Mouse (Mus musculus) stomach, postnatal 0 days (tissue): ENCODE data around the gene Cdh16. TPM values are rescaled to one million over a fixed set of nuclear protein-coding genes. Genes with fewer than 3 reads are reported as not detected.

Source experiments
- ATAC-seq: fragments of 200-750 bp; cut with Nextera tagmentation; 2 replicates; pipeline ENCODE4 v1.8.0; 2017; ENCODE audit not compliant: low FRiP score, low TSS enrichment
- DNase-seq: peaks from one replicate; pipeline ENCODE4 v3.0.0-alpha.2; 2016; ENCODE audit warnings: low spot score
- H3K27ac ChIP-seq: fragments of 300-500 bp; sonication (generic); replicated peaks from 2 replicates; pipeline ENCODE4 v1.5.1; 2014; ENCODE audit warnings: mild to moderate bottlenecking, control low read depth
- H3K27me3 ChIP-seq: fragments of 300-500 bp; sonication (generic); 2 replicates; pipeline ENCODE4 v1.6.1; 2014; ENCODE audit warnings: low read length; ENCODE audit not compliant: control insufficient read depth, insufficient read depth
- H3K36me3 ChIP-seq: fragments of 300-500 bp; sonication (generic); 2 replicates; pipeline ENCODE4 v1.6.1; 2014; ENCODE audit warnings: low read length, mixed read lengths; ENCODE audit not compliant: control insufficient read depth, insufficient read depth
- H3K4me1 ChIP-seq: fragments of 300-500 bp; sonication (generic); replicated peaks from 2 replicates; pipeline ENCODE4 v1.6.1; 2014; ENCODE audit warnings: antibody characterized with exemption; ENCODE audit not compliant: control insufficient read depth, insufficient read depth
- H3K4me2 ChIP-seq: fragments of 300-500 bp; sonication (generic); replicated peaks from 2 replicates; pipeline ENCODE4 v1.6.1; 2014; ENCODE audit warnings: low read depth, mild to moderate bottlenecking, control low read depth, moderate library complexity
- H3K4me3 ChIP-seq: fragments of 300-500 bp; sonication (generic); 2 replicates; pipeline ENCODE4 v1.5.1; 2014; ENCODE audit warnings: low read depth, low read length, control low read depth
- H3K9ac ChIP-seq: fragments of 300-500 bp; sonication (generic); 2 replicates; pipeline ENCODE4 v1.6.1; 2014; ENCODE audit warnings: mild to moderate bottlenecking, low read length, control low read depth, mixed read lengths
- H3K9me3 ChIP-seq: fragments of 300-500 bp; sonication (generic); 2 replicates; pipeline ENCODE4 v1.6.1; 2016; ENCODE audit warnings: low read length; ENCODE audit not compliant: control insufficient read depth
- CTCF ChIP-seq: IDR thresholded peaks from 2 replicates; pipeline ENCODE4 v1.5.1; 2016; ENCODE audit warnings: antibody characterized with exemption, low read depth, mild to moderate bottlenecking, moderate library complexity
- EP300 ChIP-seq: optimal IDR thresholded peaks from 2 replicates; pipeline ENCODE3; 2016; ENCODE audit warnings: antibody characterized with exemption
- WGBS: fragments of 180-500 bp; shearing (Covaris S2); extraction: QIAGEN DNeasy Blood & Tissue Kit; methylation state at CpG from one replicate; pipeline ENCODE4 v1.1.7; 2014; 5-methylcytosine and 5-hydroxymethylcytosine counted together
- polyA plus RNA-seq: library from polyadenylated mRNA; unstranded; fragments of >200 nt; fragmentation: Nextera tagmentation; extraction: Ambion mirVana; gene quantifications from 2 replicates; pipeline ENCODE4 v1.2.1, GENCODE M21; 2015

Cdh16 gene
- polyA plus RNA-seq, 1 experiment from 2014 or later: 0.30 TPM

- DNase-seq (no peak), ATAC-seq (no peak)
- H3K4me2 ChIP-seq: no peak overlapping the region
- H3K27me3 ChIP-seq: no peaks in the 10 kb centered on the region
- H3K4me1 ChIP-seq: peaks cover 3% of the 10 kb centered on the region; the same call in 1 of the 2 replicates
- H3K36me3 ChIP-seq: 0 out of 2 replicates have a peak, but pooled peaks cover 3% of the 10 kb centered on the region
- H3K27ac ChIP-seq: no peak overlapping the region
- WGBS: 94% methylated on average over 19 of the region's 19 CpGs
- H3K4me3 ChIP-seq: no peak overlapping the region
- H3K9ac ChIP-seq: no peak overlapping the region
- no peaks in the 10 kb centered on the region for H3K9me3 ChIP-seq
- TF ChIP-seq CTCF: no peak
- TF ChIP-seq EP300: no peak
These were observed 29.4 kb downstream of the Cdh16 start for GRCm38 (mm10) chr8:104594611-104595362.

GRCm38 (mm10) chr8:104593536-104594325, 30.5 kb downstream of the Cdh16 start:
- Histone ChIP-seq H3K4me1 (peaks cover 3% of the 10 kb centered on the region; the same call in 1 of the 2 replicates), H3K36me3 (0 out of 2 replicates have a peak, but pooled peaks cover 3% of the 10 kb centered on the region), H3K4me2 (no peak overlapping the region), H3K9me3 (no peaks in the 10 kb centered on the region), H3K4me3 (no peak overlapping the region), H3K27me3 (no peaks in the 10 kb centered on the region), H3K27ac (no peak overlapping the region), H3K9ac (no peak overlapping the region)
- DNase-seq (no peak), ATAC-seq (no peak)
- WGBS: 93% methylated on average over 31 of the region's 31 CpGs
- TF ChIP-seq EP300: no peak

- H3K4me2 ChIP-seq: peak overlapping the region; percentile 89
- no peak overlapping the region for H3K9ac ChIP-seq
- ATAC-seq (no peak), DNase-seq (no peak)
- peaks cover 3% of the 10 kb centered on the region; the same call in 1 of the 2 replicates for H3K4me1 ChIP-seq
- no peak for TF ChIP-seq CTCF
- no peak for TF ChIP-seq EP300
- H3K9me3 ChIP-seq: no peaks in the 10 kb centered on the region
- WGBS: 69% methylated on average over 6 of the region's 6 CpGs
- H3K27me3 ChIP-seq: no peaks in the 10 kb centered on the region
- H3K4me3 ChIP-seq: no peak overlapping the region
- H3K36me3 ChIP-seq: 0 out of 2 replicates have a peak, but pooled peaks cover 3% of the 10 kb centered on the region
- H3K27ac ChIP-seq: no peak overlapping the region
These were observed 31.6 kb downstream of the Cdh16 start for GRCm38 (mm10) chr8:104592566-104592965.

- Histone ChIP-seq H3K9ac (peak overlapping the region; percentile 69), H3K27ac (peak overlapping the region; percentile 86), H3K27me3 (no peaks in the 10 kb centered on the region), H3K4me1 (peaks cover 3% of the 10 kb centered on the region; the same call in 1 of the 2 replicates), H3K4me3 (peak overlapping the region; percentile 67), H3K36me3 (0 out of 2 replicates have a peak, but pooled peaks cover 3% of the 10 kb centered on the region), H3K9me3 (no peaks in the 10 kb centered on the region), H3K4me2 (peak overlapping the region; percentile 89)
- TF ChIP-seq CTCF (no peak), EP300 (no peak)
- no peak; the same call in 1 of the 2 replicates for ATAC-seq
- WGBS: 1% methylated on average over 9 of the region's 9 CpGs
- no peak for DNase-seq
These were observed 32.3 kb downstream of the Cdh16 start for GRCm38 (mm10) chr8:104591856-104592255.

GRCm38 (mm10) chr8:104591133-104591834, 32.9 kb downstream of the Cdh16 start, which contains the start of gene Pdp2:
Gene Pdp2 (plus strand): TSS chr8:104591451.
- Histone ChIP-seq H3K27ac (peak within 1 kb of the TSS; percentile 86), H3K4me3 (peak within 1 kb of the TSS; percentile 67), H3K9ac (peak within 1 kb of the TSS; percentile 69), H3K4me1 (peaks cover 3% of the 10 kb centered on the region; the same call in 1 of the 2 replicates), H3K36me3 (0 out of 2 replicates have a peak, but pooled peaks cover 3% of the 10 kb centered on the region), H3K4me2 (peak within 1 kb of the TSS; percentile 89), H3K9me3 (no peaks in the 10 kb centered on the region), H3K27me3 (no peaks in the 10 kb centered on the region)
- 0 out of 2 replicates have a peak, but pooled peaks have one; percentile 8 for TF ChIP-seq CTCF
- no peak for TF ChIP-seq EP300
- ATAC-seq (peak; percentile 97), DNase-seq (peak; percentile 93)
- under 1% methylated on average over 38 of the region's 44 CpGs for WGBS
